Mouse (Mus musculus): Measurements from ENCODE around the gene Gm7168. TPM values are rescaled to one million over a fixed set of nuclear protein-coding genes. Genes with fewer than 3 reads are reported as not detected.
"Not testable (repeated sequence)": the region's sequence is repeated elsewhere in the genome, so short reads cannot be mapped to it uniquely, and the experiment has no call there.

Gene Gm7168
- polyA plus RNA-seq, 1 experiment from 2014 or later, result not detected

GRCm38 (mm10) chr17:13939231-13939630 is 8.9 kb upstream of the Gm7168 start:
- H3K9me3 ChIP-seq (ENCODE audit: control insufficient read depth, low read length); H3K4me2 ChIP-seq (ENCODE audit: low read length); H3K4me3 ChIP-seq (ENCODE audit: control insufficient read depth in 1 of 2, insufficient read depth in 1 of 2, low read depth in 1 of 2, low read length in 2 of 2); H3K36me3 ChIP-seq (ENCODE audit: control insufficient read depth, insufficient read depth, low read length); H3K9ac ChIP-seq (ENCODE audit: low read length); ATAC-seq (ENCODE audit: insufficient number of reproducible peaks, insufficient read depth, low FRiP score, low read depth); H3K27me3 ChIP-seq (ENCODE audit: control insufficient read depth, insufficient read depth, low read length): not testable (repeated sequence)
- peaks cover 15 to 18% of the 10 kb centered on the region in 2 experiments for H3K4me1 ChIP-seq (ENCODE audit: control insufficient read depth in 2 of 2, insufficient read depth in 2 of 2, low read length in 2 of 2)
- peak overlapping the region; percentile 58 to 80 for H3K27ac ChIP-seq (replicated peaks in 1 of 2; ENCODE audit: control insufficient read depth in 1 of 2, insufficient read depth in 1 of 2, low read depth in 2 of 2, low read length in 2 of 2)
- WGBS, result 34% methylated on average over 2 of the region's 2 CpGs

GRCm38 (mm10) chr17:13940487-13940886 is 7.7 kb upstream of the Gm7168 start:
- WGBS, result 80% methylated on average over 1 of the region's 1 CpGs
- H3K27ac ChIP-seq (replicated peaks in 1 of 2; ENCODE audit: control insufficient read depth in 1 of 2, insufficient read depth in 1 of 2, low read depth in 2 of 2, low read length in 2 of 2), result no peak overlapping the region
- H3K27me3 ChIP-seq (ENCODE audit: control insufficient read depth, insufficient read depth, low read length), result no peaks in the 10 kb centered on the region
- no peak overlapping the region for H3K4me3 ChIP-seq (ENCODE audit: control insufficient read depth in 1 of 2, insufficient read depth in 1 of 2, low read depth in 1 of 2, low read length in 2 of 2)
- no peaks in the 10 kb centered on the region for H3K9me3 ChIP-seq (ENCODE audit: control insufficient read depth, low read length)
- H3K36me3 ChIP-seq (ENCODE audit: control insufficient read depth, insufficient read depth, low read length), result no peaks in the 10 kb centered on the region
- no peak overlapping the region for H3K9ac ChIP-seq (ENCODE audit: low read length)
- no peak overlapping the region for H3K4me2 ChIP-seq (ENCODE audit: low read length)
- peaks cover 15 to 18% of the 10 kb centered on the region in 2 experiments for H3K4me1 ChIP-seq (ENCODE audit: control insufficient read depth in 2 of 2, insufficient read depth in 2 of 2, low read length in 2 of 2)
- no peak for ATAC-seq (ENCODE audit: insufficient number of reproducible peaks, insufficient read depth, low FRiP score, low read depth)

GRCm38 (mm10) chr17:13951570-13951969 is 3.4 kb downstream of the Gm7168 start:
- H3K4me3 ChIP-seq (ENCODE audit: control insufficient read depth in 1 of 2, insufficient read depth in 1 of 2, low read depth in 1 of 2, low read length in 2 of 2); H3K4me1 ChIP-seq (ENCODE audit: control insufficient read depth in 2 of 2, insufficient read depth in 2 of 2, low read length in 2 of 2); H3K4me2 ChIP-seq (ENCODE audit: low read length); H3K9me3 ChIP-seq (ENCODE audit: control insufficient read depth, low read length); H3K27me3 ChIP-seq (ENCODE audit: control insufficient read depth, insufficient read depth, low read length); ATAC-seq (ENCODE audit: insufficient number of reproducible peaks, insufficient read depth, low FRiP score, low read depth); H3K9ac ChIP-seq (ENCODE audit: low read length); H3K27ac ChIP-seq (replicated peaks in 1 of 2; ENCODE audit: control insufficient read depth in 1 of 2, insufficient read depth in 1 of 2, low read depth in 2 of 2, low read length in 2 of 2); H3K36me3 ChIP-seq (ENCODE audit: control insufficient read depth, insufficient read depth, low read length): not testable (repeated sequence)
- 96% methylated on average over 1 of the region's 1 CpGs for WGBS

GRCm38 (mm10) chr17:13958129-13958528 is 10.0 kb downstream of the Gm7168 start:
- H3K36me3 ChIP-seq (ENCODE audit: control insufficient read depth, insufficient read depth, low read length); H3K4me2 ChIP-seq (ENCODE audit: low read length); H3K4me1 ChIP-seq (ENCODE audit: control insufficient read depth in 2 of 2, insufficient read depth in 2 of 2, low read length in 2 of 2); H3K4me3 ChIP-seq (ENCODE audit: control insufficient read depth in 1 of 2, insufficient read depth in 1 of 2, low read depth in 1 of 2, low read length in 2 of 2); H3K9me3 ChIP-seq (ENCODE audit: control insufficient read depth, low read length); H3K27me3 ChIP-seq (ENCODE audit: control insufficient read depth, insufficient read depth, low read length); H3K9ac ChIP-seq (ENCODE audit: low read length); H3K27ac ChIP-seq (replicated peaks in 1 of 2; ENCODE audit: control insufficient read depth in 1 of 2, insufficient read depth in 1 of 2, low read depth in 2 of 2, low read length in 2 of 2); ATAC-seq (ENCODE audit: insufficient number of reproducible peaks, insufficient read depth, low FRiP score, low read depth): not testable (repeated sequence)
- 28% methylated on average over 1 of the region's 2 CpGs for WGBS

GRCm38 (mm10) chr17:13962245-13962644 is 14.1 kb downstream of the Gm7168 start:
- H3K27ac ChIP-seq (replicated peaks in 1 of 2; ENCODE audit: control insufficient read depth in 1 of 2, insufficient read depth in 1 of 2, low read depth in 2 of 2, low read length in 2 of 2); ATAC-seq (ENCODE audit: insufficient number of reproducible peaks, insufficient read depth, low FRiP score, low read depth); H3K4me1 ChIP-seq (ENCODE audit: control insufficient read depth in 2 of 2, insufficient read depth in 2 of 2, low read length in 2 of 2); H3K4me2 ChIP-seq (ENCODE audit: low read length); H3K9me3 ChIP-seq (ENCODE audit: control insufficient read depth, low read length); H3K9ac ChIP-seq (ENCODE audit: low read length); H3K4me3 ChIP-seq (ENCODE audit: control insufficient read depth in 1 of 2, insufficient read depth in 1 of 2, low read depth in 1 of 2, low read length in 2 of 2); H3K27me3 ChIP-seq (ENCODE audit: control insufficient read depth, insufficient read depth, low read length); H3K36me3 ChIP-seq (ENCODE audit: control insufficient read depth, insufficient read depth, low read length): not testable (repeated sequence)
- WGBS, result 82% methylated on average over 3 of the region's 3 CpGs

GRCm38 (mm10) chr17:13965048-13965447 is 16.9 kb downstream of the Gm7168 start:
- not testable (repeated sequence) for H3K27me3 ChIP-seq (ENCODE audit: control insufficient read depth, insufficient read depth, low read length); H3K4me2 ChIP-seq (ENCODE audit: low read length); H3K36me3 ChIP-seq (ENCODE audit: control insufficient read depth, insufficient read depth, low read length); H3K27ac ChIP-seq (replicated peaks in 1 of 2; ENCODE audit: control insufficient read depth in 1 of 2, insufficient read depth in 1 of 2, low read depth in 2 of 2, low read length in 2 of 2); H3K9ac ChIP-seq (ENCODE audit: low read length); H3K4me3 ChIP-seq (ENCODE audit: control insufficient read depth in 1 of 2, insufficient read depth in 1 of 2, low read depth in 1 of 2, low read length in 2 of 2); ATAC-seq (ENCODE audit: insufficient number of reproducible peaks, insufficient read depth, low FRiP score, low read depth); H3K9me3 ChIP-seq (ENCODE audit: control insufficient read depth, low read length); H3K4me1 ChIP-seq (ENCODE audit: control insufficient read depth in 2 of 2, insufficient read depth in 2 of 2, low read length in 2 of 2)
- 50% methylated on average over 1 of the region's 2 CpGs for WGBS

GRCm38 (mm10) chr17:13969917-13970316 is 21.7 kb downstream of the Gm7168 start:
- H3K27me3 ChIP-seq (ENCODE audit: control insufficient read depth, insufficient read depth, low read length); H3K4me2 ChIP-seq (ENCODE audit: low read length); H3K9me3 ChIP-seq (ENCODE audit: control insufficient read depth, low read length); H3K9ac ChIP-seq (ENCODE audit: low read length); H3K4me3 ChIP-seq (ENCODE audit: control insufficient read depth in 1 of 2, insufficient read depth in 1 of 2, low read depth in 1 of 2, low read length in 2 of 2); H3K27ac ChIP-seq (replicated peaks in 1 of 2; ENCODE audit: control insufficient read depth in 1 of 2, insufficient read depth in 1 of 2, low read depth in 2 of 2, low read length in 2 of 2); ATAC-seq (ENCODE audit: insufficient number of reproducible peaks, insufficient read depth, low FRiP score, low read depth); H3K4me1 ChIP-seq (ENCODE audit: control insufficient read depth in 2 of 2, insufficient read depth in 2 of 2, low read length in 2 of 2); H3K36me3 ChIP-seq (ENCODE audit: control insufficient read depth, insufficient read depth, low read length): not testable (repeated sequence)
- WGBS, result 75% methylated on average over 1 of the region's 2 CpGs

- WGBS, result 36% methylated on average over 5 of the region's 5 CpGs
- ATAC-seq (ENCODE audit: insufficient number of reproducible peaks, insufficient read depth, low FRiP score, low read depth), result not testable (repeated sequence)
Observed at GRCm38 (mm10) chr17:13970796-13971195, 22.6 kb downstream of the Gm7168 start.

More at GRCm38 (mm10) chr17:13970796-13971195, 22.6 kb downstream of the Gm7168 start:
- H3K27me3 ChIP-seq (ENCODE audit: control insufficient read depth, insufficient read depth, low read length); H3K27ac ChIP-seq (replicated peaks in 1 of 2; ENCODE audit: control insufficient read depth in 1 of 2, insufficient read depth in 1 of 2, low read depth in 2 of 2, low read length in 2 of 2); H3K4me1 ChIP-seq (ENCODE audit: control insufficient read depth in 2 of 2, insufficient read depth in 2 of 2, low read length in 2 of 2); H3K9me3 ChIP-seq (ENCODE audit: control insufficient read depth, low read length); H3K4me2 ChIP-seq (ENCODE audit: low read length); H3K4me3 ChIP-seq (ENCODE audit: control insufficient read depth in 1 of 2, insufficient read depth in 1 of 2, low read depth in 1 of 2, low read length in 2 of 2); H3K36me3 ChIP-seq (ENCODE audit: control insufficient read depth, insufficient read depth, low read length); H3K9ac ChIP-seq (ENCODE audit: low read length): not testable (repeated sequence)
